Mouse (Mus musculus) liver, embryonic 11.5 days (tissue): Measurements from ENCODE around the gene Atg7. TPM values are rescaled to one million over a fixed set of nuclear protein-coding genes. Genes with fewer than 3 reads are reported as not detected.

ENCODE experiments used
- ATAC-seq: fragments of 200-750 bp; cut with Nextera tagmentation; replicated peaks from 2 replicates; pipeline ENCODE4 v1.8.0; 2017; ENCODE audit warnings: moderate number of reproducible peaks, mild to moderate bottlenecking, moderate TSS enrichment, moderate library complexity; ENCODE audit not compliant: low FRiP score
- DNase-seq: peaks from one replicate; pipeline ENCODE4 v3.0.0-alpha.2; 2017; ENCODE audit warnings: low spot score
- H3K27ac ChIP-seq: fragments of 300-500 bp; sonication (generic); 2 replicates; pipeline ENCODE4 v1.5.1; 2014; ENCODE audit warnings: mild to moderate bottlenecking, low read depth, low read length, control low read depth
- H3K27me3 ChIP-seq: fragments of 300-500 bp; sonication (generic); replicated peaks from 2 replicates; pipeline ENCODE4 v1.6.1; 2014; ENCODE audit warnings: low read length, mixed read lengths; ENCODE audit not compliant: control insufficient read depth, insufficient read depth
- H3K36me3 ChIP-seq: fragments of 300-500 bp; sonication (generic); 2 replicates; pipeline ENCODE4 v1.6.1; 2014; ENCODE audit warnings: mild to moderate bottlenecking, low read length, moderate library complexity, mixed read lengths; ENCODE audit not compliant: control insufficient read depth, insufficient read depth
- H3K4me1 ChIP-seq: fragments of 300-500 bp; sonication (generic); replicated peaks from 2 replicates; pipeline ENCODE4 v1.6.1; 2014; ENCODE audit warnings: low read length, mixed read lengths; ENCODE audit not compliant: control insufficient read depth, insufficient read depth
- H3K4me2 ChIP-seq: fragments of 300-500 bp; sonication (generic); 2 replicates; pipeline ENCODE4 v1.6.1; 2014; ENCODE audit warnings: mild to moderate bottlenecking, control low read depth, moderate library complexity
- H3K4me3 ChIP-seq: fragments of 300-500 bp; sonication (generic); 2 replicates; pipeline ENCODE4 v1.5.1; 2014; ENCODE audit warnings: low read depth, low read length, control low read depth
- H3K9ac ChIP-seq: fragments of 300-500 bp; sonication (generic); 2 replicates; pipeline ENCODE4 v1.6.1; 2014; ENCODE audit warnings: low read depth, low read length, control low read depth
- H3K9me3 ChIP-seq: fragments of 300-500 bp; sonication (generic); 2 replicates; pipeline ENCODE4 v1.6.1; 2016; ENCODE audit warnings: low read length, inconsistent platforms, mixed read lengths; ENCODE audit not compliant: control insufficient read depth
- WGBS: fragments of 180-500 bp; shearing (Covaris S2); extraction: QIAGEN DNeasy Blood & Tissue Kit; methylation state at CpG from one replicate; pipeline ENCODE4 v1.1.7; 2014; 5-methylcytosine and 5-hydroxymethylcytosine counted together
- polyA plus RNA-seq: library from polyadenylated mRNA; unstranded; fragments of >200 nt; fragmentation: Nextera tagmentation; extraction: Ambion mirVana; gene quantifications from 2 replicates; pipeline ENCODE4 v1.2.1, GENCODE M21; 2014

The Atg7 gene
- polyA plus RNA-seq, 1 experiment from 2014 or later = 20.8 TPM

DNA sequence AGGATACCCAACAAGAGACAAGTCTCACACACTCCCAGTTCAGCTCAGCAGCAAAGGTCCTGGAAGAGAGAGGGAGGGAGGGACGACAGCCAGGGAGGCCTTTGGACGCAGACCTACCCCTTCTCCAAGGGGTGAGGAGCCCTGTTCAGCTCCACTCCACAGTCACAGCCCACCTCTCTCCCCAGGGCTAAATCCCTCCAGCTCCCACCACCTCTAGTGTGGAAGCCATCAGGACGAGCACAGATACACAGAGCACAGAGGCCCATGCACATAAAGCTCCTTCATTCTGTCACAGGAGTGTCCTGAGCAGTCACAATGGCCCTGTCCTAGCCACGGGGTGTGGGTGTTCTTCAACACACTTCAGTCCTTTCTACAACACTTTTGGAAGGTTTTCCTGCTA, 233.1 kb downstream of the Atg7 start:
- 42% methylated on average over 4 of the region's 4 CpGs for WGBS
- no peak for ATAC-seq
- no peaks in the 10 kb centered on the region for H3K9me3 ChIP-seq
- no peaks in the 10 kb centered on the region for H3K36me3 ChIP-seq
- H3K4me3 ChIP-seq = no peak overlapping the region
- H3K4me2 ChIP-seq = no peak overlapping the region
- H3K9ac ChIP-seq = 0 out of 2 replicates have a peak overlapping the region, but pooled peaks have one; percentile 4
- no peaks in the 10 kb centered on the region for H3K27me3 ChIP-seq
- H3K27ac ChIP-seq = peak overlapping the region; percentile 89
- no peak for DNase-seq
- H3K4me1 ChIP-seq = peaks cover 77% of the 10 kb centered on the region

- H3K27ac ChIP-seq = no peak overlapping the region; the same call in 1 of the 2 replicates
These were observed 233.6 kb downstream of the Atg7 start for GRCm38 (mm10) chr6:114876546-114876945.

DNA sequence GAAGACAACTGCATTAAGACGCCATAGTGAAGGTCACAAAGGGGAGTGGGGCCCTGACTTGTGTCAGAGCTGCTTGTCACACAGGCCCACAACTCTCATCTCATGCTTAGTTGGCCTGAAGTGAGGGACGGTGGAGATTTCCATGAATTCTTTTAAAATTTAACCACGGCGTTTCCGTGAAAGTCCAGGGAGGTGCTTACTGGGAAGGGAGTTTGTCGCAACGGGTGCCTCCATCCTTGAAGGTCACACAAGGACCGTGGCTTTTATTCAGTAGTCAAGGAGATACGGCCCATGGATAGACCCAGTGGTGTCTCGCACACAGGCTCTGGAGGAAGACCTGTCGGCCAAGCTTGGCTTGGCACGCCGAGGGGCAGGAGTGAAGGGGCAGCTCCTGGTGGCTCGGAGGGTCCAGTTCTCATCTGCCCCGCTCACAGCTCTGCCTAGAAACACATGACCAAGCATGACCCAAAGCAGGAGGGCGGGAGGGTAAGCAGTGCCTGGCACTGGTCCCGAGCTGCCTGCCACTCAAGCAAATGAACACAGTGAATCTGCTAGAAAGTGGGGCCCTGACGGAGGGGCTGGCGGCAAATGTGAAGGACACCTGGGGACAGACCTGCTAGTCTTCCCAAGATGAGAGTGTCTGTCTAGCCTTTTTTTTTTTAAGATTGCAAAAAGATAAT, 236.1 kb downstream of the Atg7 start:
- WGBS = 80% methylated on average over 19 of the region's 19 CpGs
- H3K27me3 ChIP-seq = no peaks in the 10 kb centered on the region
- H3K9ac ChIP-seq = no peak overlapping the region
- H3K9me3 ChIP-seq = no peaks in the 10 kb centered on the region
- no peak for DNase-seq
- H3K4me1 ChIP-seq = peaks cover 91% of the 10 kb centered on the region
- no peaks in the 10 kb centered on the region for H3K36me3 ChIP-seq
- no peak overlapping the region for H3K4me3 ChIP-seq
- H3K27ac ChIP-seq = no peak overlapping the region; the same call in 1 of the 2 replicates
- ATAC-seq = no peak
- H3K4me2 ChIP-seq = no peak overlapping the region

More at GRCm38 (mm10) chr6:114876546-114876945, 233.6 kb downstream of the Atg7 start:
- H3K4me3 ChIP-seq = no peak overlapping the region
- no peak for DNase-seq
- no peak overlapping the region for H3K4me2 ChIP-seq
- WGBS = 75% methylated on average over 6 of the region's 6 CpGs
- H3K27me3 ChIP-seq = no peaks in the 10 kb centered on the region
- no peak for ATAC-seq
- no peaks in the 10 kb centered on the region for H3K36me3 ChIP-seq
- H3K9me3 ChIP-seq = no peaks in the 10 kb centered on the region
- H3K9ac ChIP-seq = 0 out of 2 replicates have a peak overlapping the region, but pooled peaks have one; percentile 4
- peaks cover 82% of the 10 kb centered on the region for H3K4me1 ChIP-seq

DNA sequence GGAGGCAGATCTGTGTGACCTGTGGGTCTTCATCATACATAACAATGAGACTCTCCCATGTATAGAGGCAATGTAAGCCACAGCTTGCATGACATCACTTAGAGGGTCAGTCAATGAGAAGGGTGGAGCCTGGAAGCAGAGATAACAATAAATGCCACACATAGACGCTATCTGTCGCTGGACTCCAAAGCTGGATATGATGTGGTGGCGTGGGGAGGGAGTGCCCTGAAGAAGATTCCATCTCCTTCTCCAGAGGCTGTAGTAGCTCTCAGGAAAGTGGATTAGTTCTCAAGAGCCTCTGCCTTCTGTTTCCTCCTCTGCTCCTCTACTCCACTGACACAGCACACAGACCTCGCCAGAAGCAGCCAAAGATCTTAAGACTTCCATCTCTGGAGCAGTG, 237.9 kb downstream of the Atg7 start:
- ATAC-seq (no peak), DNase-seq (no peak)
- no peak overlapping the region for H3K4me2 ChIP-seq
- H3K9ac ChIP-seq = no peak overlapping the region
- peaks cover 85% of the 10 kb centered on the region for H3K4me1 ChIP-seq
- H3K9me3 ChIP-seq = no peaks in the 10 kb centered on the region
- H3K4me3 ChIP-seq = no peak overlapping the region
- H3K27me3 ChIP-seq = no peaks in the 10 kb centered on the region
- H3K36me3 ChIP-seq = peaks cover 4% of the 10 kb centered on the region; the same call in 1 of the 2 replicates
- peak overlapping the region; percentile 1; the same call in 1 of the 2 replicates for H3K27ac ChIP-seq
- WGBS = 37% methylated on average over 4 of the region's 4 CpGs

GRCm38 (mm10) chr6:114882212-114882611, 239.3 kb downstream of the Atg7 start:
- H3K4me3 ChIP-seq = no peak overlapping the region
- peaks cover 6% of the 10 kb centered on the region; the same call in 1 of the 2 replicates for H3K36me3 ChIP-seq
- no peak for DNase-seq
- H3K27me3 ChIP-seq = no peaks in the 10 kb centered on the region
- WGBS = 79% methylated on average over 5 of the region's 5 CpGs
- H3K4me2 ChIP-seq = no peak overlapping the region; the same call in 1 of the 2 replicates
- H3K4me1 ChIP-seq = peaks cover 78% of the 10 kb centered on the region
- no peaks in the 10 kb centered on the region for H3K9me3 ChIP-seq
- no peak overlapping the region for H3K9ac ChIP-seq
- H3K27ac ChIP-seq = peak overlapping the region; percentile 29; the same call in 1 of the 2 replicates
- no peak for ATAC-seq

- H3K4me1 ChIP-seq = peaks cover 77% of the 10 kb centered on the region
- H3K9me3 ChIP-seq = no peaks in the 10 kb centered on the region
- H3K9ac ChIP-seq = no peak overlapping the region
- no peaks in the 10 kb centered on the region for H3K27me3 ChIP-seq
- ATAC-seq (peak; percentile 52), DNase-seq (no peak)
- peak overlapping the region; percentile 82; the same call in 1 of the 2 replicates for H3K27ac ChIP-seq
- H3K36me3 ChIP-seq = peaks cover 6% of the 10 kb centered on the region; the same call in 1 of the 2 replicates
- no peak overlapping the region for H3K4me3 ChIP-seq
- WGBS = 45% methylated on average over 7 of the region's 7 CpGs
- H3K4me2 ChIP-seq = peak overlapping the region; percentile 43
These were observed 239.8 kb downstream of the Atg7 start for GRCm38 (mm10) chr6:114882675-114883074.

DNA sequence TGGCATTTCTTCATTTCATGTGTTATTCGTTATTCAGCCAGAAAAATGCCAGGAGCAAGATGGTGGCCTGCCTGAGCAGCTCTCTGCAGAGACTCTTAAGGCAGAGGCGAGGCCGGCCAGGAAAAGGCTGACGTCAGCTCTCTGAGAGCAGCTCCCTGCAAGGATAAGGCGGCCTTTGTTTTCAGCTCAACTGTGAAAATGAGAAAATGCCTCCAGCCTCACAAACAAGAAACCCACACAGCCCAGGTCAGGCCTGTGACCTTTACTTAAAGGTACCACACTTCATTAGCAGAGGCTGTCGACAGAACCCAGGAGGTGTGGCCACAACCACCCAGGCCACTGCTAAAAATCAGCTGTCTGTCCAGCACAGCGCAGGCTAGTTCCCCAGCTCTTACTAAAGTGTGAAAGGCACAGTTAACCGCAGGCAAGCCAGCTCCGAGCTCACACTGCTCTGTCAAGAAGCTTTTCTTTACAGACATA, 240.4 kb downstream of the Atg7 start:
- Histone ChIP-seq H3K27me3 (no peaks in the 10 kb centered on the region), H3K27ac (peak overlapping the region; percentile 82), H3K4me2 (peak overlapping the region; percentile 43), H3K9me3 (no peaks in the 10 kb centered on the region), H3K4me3 (no peak overlapping the region), H3K4me1 (peaks cover 73% of the 10 kb centered on the region), H3K36me3 (peaks cover 6% of the 10 kb centered on the region; the same call in 1 of the 2 replicates), H3K9ac (peak overlapping the region; percentile 45)
- 12% methylated on average over 9 of the region's 9 CpGs for WGBS
- ATAC-seq = peak; percentile 69
- peak; percentile 65 for DNase-seq

DNA sequence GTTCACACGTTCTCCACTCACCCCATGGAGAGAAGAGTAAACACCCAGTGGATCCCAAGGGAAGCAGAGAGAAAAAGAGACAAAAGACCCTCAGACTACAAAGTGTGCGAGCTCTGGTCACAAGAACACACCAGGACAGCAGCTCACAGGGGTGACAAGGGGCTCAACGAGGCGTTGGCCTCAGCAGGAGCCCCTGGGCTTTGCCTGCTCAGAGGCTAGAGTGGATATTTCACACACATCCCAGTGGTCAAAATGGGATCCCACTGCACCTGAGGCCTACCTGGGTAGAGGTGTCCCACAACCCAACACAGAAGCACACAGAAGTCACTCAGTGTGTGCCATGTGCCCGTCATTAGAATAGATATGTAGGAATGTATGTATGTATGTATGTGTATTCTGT, 242.2 kb downstream of the Atg7 start:
- WGBS = 75% methylated on average over 5 of the region's 5 CpGs
- H3K4me3 ChIP-seq = no peak overlapping the region
- H3K36me3 ChIP-seq = peaks cover 6% of the 10 kb centered on the region; the same call in 1 of the 2 replicates
- H3K9ac ChIP-seq = no peak overlapping the region
- H3K27ac ChIP-seq = no peak overlapping the region
- H3K4me1 ChIP-seq = peaks cover 62% of the 10 kb centered on the region
- H3K27me3 ChIP-seq = no peaks in the 10 kb centered on the region
- H3K9me3 ChIP-seq = no peaks in the 10 kb centered on the region
- H3K4me2 ChIP-seq = no peak overlapping the region
- DNase-seq (no peak), ATAC-seq (no peak)

DNA sequence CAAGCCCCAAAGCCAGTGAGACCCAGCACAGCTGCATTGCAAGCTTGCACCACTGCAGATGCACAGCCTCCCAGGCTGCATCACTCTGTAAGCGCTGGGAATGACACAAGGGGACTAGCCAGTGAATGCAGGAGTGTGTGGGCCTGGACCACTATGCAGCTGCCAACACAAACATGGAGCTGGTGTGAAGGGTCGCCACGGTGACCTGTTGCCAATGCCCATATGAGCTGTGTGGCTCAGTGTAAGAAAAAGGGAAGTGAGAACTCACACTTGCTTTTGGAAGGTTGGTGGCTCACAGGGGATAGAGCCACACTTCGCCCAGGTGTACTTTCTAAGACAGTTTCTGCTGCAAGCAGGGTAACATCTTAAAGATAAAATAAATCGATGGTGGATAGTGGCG, 243.1 kb downstream of the Atg7 start:
- ATAC-seq (no peak), DNase-seq (no peak)
- H3K4me2 ChIP-seq = no peak overlapping the region
- no peak overlapping the region for H3K27ac ChIP-seq
- H3K9me3 ChIP-seq = no peaks in the 10 kb centered on the region
- H3K9ac ChIP-seq = no peak overlapping the region
- WGBS = 89% methylated on average over 6 of the region's 6 CpGs
- no peak overlapping the region for H3K4me3 ChIP-seq
- H3K27me3 ChIP-seq = no peaks in the 10 kb centered on the region
- peaks cover 59% of the 10 kb centered on the region for H3K4me1 ChIP-seq
- peaks cover 6% of the 10 kb centered on the region; the same call in 1 of the 2 replicates for H3K36me3 ChIP-seq
